Mouse (Mus musculus) activated CD4-positive, CD25-positive, alpha-beta regulatory T cell, adult 4 months (primary cell): Measurements from ENCODE around the gene Gm14569. TPM values are rescaled to one million over a fixed set of nuclear protein-coding genes. Genes with fewer than 3 reads are reported as not detected.

Source experiments
- polyA plus RNA-seq, 2 experiments: library from polyadenylated mRNA; unstranded; fragments of 100-300 nt; shearing (Covaris generic); gene quantifications; one replicate each; pipeline ENCODE4 v1.2.1; 2017

Gm14569 gene
- polyA plus RNA-seq, 2 experiments from 2014 or later, result not detected

Other genes with a start within 250 kb of the Gm14569 start
- not detected for gene Lonrf3, start 163.5 kb downstream of the Gm14569 start, polyA plus RNA-seq
- not detected for gene Gm6268, start 90.5 kb downstream of the Gm14569 start, polyA plus RNA-seq
- 10 to 100 TPM; 61.9 to 69.7 TPM for gene Pgrmc1, start 106.4 kb upstream of the Gm14569 start, polyA plus RNA-seq
- gene Akap17b, start 153.6 kb upstream of the Gm14569 start, polyA plus RNA-seq, result 1 to 10 TPM in 1 of 2 experiments, under 1 TPM in 1; 0.98 to 1.3 TPM